Comparison of ENCODE assay signal across 44 mouse cellular contexts in genomic region chr16:27322047-27322446, GRCm38 (mm10). TPM values are rescaled to one million over a fixed set of nuclear protein-coding genes. Genes with fewer than 3 reads are reported as not detected.
"Had no signal": no experiment of that assay in that cellular context is flagged by ENCODE, and none has a peak within 500 bp of the region (broad histone marks: within the 10 kb centered on the region; RNA-seq: fewer than 3 reads in every experiment).

No protein-coding gene starts in this region.

- H3K4me3 ChIP-seq: limb, embryonic 10.5 days; limb, embryonic 12.5 days; limb, embryonic 13.5 days; limb, embryonic 15.5 days; liver, embryonic 12.5 days; liver, embryonic 13.5 days; liver, embryonic 15.5 days; lung, embryonic 15.5 days; megakaryocyte, embryonic 14.5 days; midbrain, embryonic 10.5 days; midbrain, embryonic 12.5 days; midbrain, embryonic 13.5 days; midbrain, embryonic 15.5 days; myocyte; neural tube, embryonic 12.5 days had no signal

- H3K4me1 ChIP-seq: limb, embryonic 10.5 days; limb, embryonic 12.5 days; limb, embryonic 13.5 days; limb, embryonic 15.5 days; liver, embryonic 12.5 days; liver, embryonic 13.5 days; liver, embryonic 15.5 days; lung, embryonic 15.5 days; midbrain, embryonic 10.5 days; midbrain, embryonic 12.5 days; midbrain, embryonic 13.5 days; midbrain, embryonic 15.5 days; neural tube, embryonic 12.5 days had no signal

- DNase-seq: left cerebral cortex, postnatal 4 days; liver; liver, embryonic 13.5 days; liver, postnatal 0 days; lung, adult 2 months; lung, embryonic 14.5 days; lung, postnatal 10 days; lung, postnatal 14 days; lung, postnatal 36 days; lung, postnatal 4 days; midbrain, embryonic 14.5 days had no signal

- H3K4me2 ChIP-seq: limb, embryonic 12.5 days; limb, embryonic 13.5 days; limb, embryonic 15.5 days; liver, embryonic 11.5 days; liver, embryonic 12.5 days; liver, embryonic 13.5 days; liver, embryonic 15.5 days; lung, embryonic 14.5 days; lung, embryonic 15.5 days; midbrain, embryonic 11.5 days; midbrain, embryonic 12.5 days; midbrain, embryonic 13.5 days; midbrain, embryonic 15.5 days; neural tube, embryonic 12.5 days had no signal

- H3K9me3 ChIP-seq: limb, embryonic 10.5 days; limb, embryonic 12.5 days; limb, embryonic 15.5 days; liver, embryonic 12.5 days; liver, embryonic 13.5 days; liver, embryonic 15.5 days; lung, embryonic 15.5 days; megakaryocyte, embryonic 14.5 days; midbrain, embryonic 10.5 days; midbrain, embryonic 12.5 days; midbrain, embryonic 13.5 days; midbrain, embryonic 15.5 days; neural tube, embryonic 12.5 days had no signal

- ATAC-seq: liver, embryonic 12.5 days; liver, postnatal 0 days; lung, postnatal 0 days; midbrain, embryonic 13.5 days; midbrain, embryonic 15.5 days; midbrain, embryonic 16.5 days had no signal

- H3K27ac ChIP-seq: limb, embryonic 10.5 days; limb, embryonic 12.5 days; limb, embryonic 13.5 days; limb, embryonic 15.5 days; liver, embryonic 12.5 days; liver, embryonic 13.5 days; liver, embryonic 14.5 days; liver, embryonic 15.5 days; lung, embryonic 15.5 days; macrophage; midbrain, embryonic 10.5 days; midbrain, embryonic 12.5 days; midbrain, embryonic 13.5 days; midbrain, embryonic 15.5 days; neural tube, embryonic 12.5 days had no signal

- H3K36me3 ChIP-seq: limb, embryonic 10.5 days; limb, embryonic 12.5 days; limb, embryonic 13.5 days; limb, embryonic 15.5 days; liver, embryonic 12.5 days; liver, embryonic 13.5 days; liver, embryonic 15.5 days; lung, embryonic 15.5 days; midbrain, embryonic 10.5 days; midbrain, embryonic 12.5 days; midbrain, embryonic 13.5 days; midbrain, embryonic 15.5 days; neural tube, embryonic 12.5 days had no signal

- H3K27me3 ChIP-seq: limb, embryonic 12.5 days; limb, embryonic 13.5 days; limb, embryonic 15.5 days; liver, embryonic 12.5 days; liver, embryonic 13.5 days; liver, embryonic 15.5 days; lung, embryonic 15.5 days; megakaryocyte, embryonic 14.5 days; midbrain, embryonic 12.5 days; midbrain, embryonic 13.5 days; midbrain, embryonic 15.5 days; neural tube, embryonic 12.5 days had no signal

- H3K9ac ChIP-seq: limb, embryonic 12.5 days; limb, embryonic 13.5 days; limb, embryonic 15.5 days; liver, embryonic 12.5 days; liver, embryonic 13.5 days; liver, embryonic 14.5 days; liver, embryonic 15.5 days; liver, postnatal 0 days; lung, embryonic 14.5 days; lung, embryonic 15.5 days; midbrain, embryonic 12.5 days; midbrain, embryonic 13.5 days; midbrain, embryonic 15.5 days; neural tube, embryonic 12.5 days had no signal

RNA-seq across cellular contexts. Expression of gene Ostn, which starts 14.8 kb away (rescaled TPM):
- total RNA-seq: left cerebral cortex, adult 8-10 months; left cerebral cortex, postnatal 36 days; liver, adult 2 months; megakaryocyte progenitor cell, adult 5-6 weeks; megakaryocyte-erythroid progenitor cell, adult 5-6 weeks; midbrain, postnatal 0 days; monocyte, adult 5-6 weeks had no signal
- polyA plus RNA-seq: limb, embryonic 10.5 days; limb, embryonic 11.5 days; limb, embryonic 12.5 days; liver, adult 2 months; liver, embryonic 12.5 days; liver, embryonic 13.5 days; liver, embryonic 14.5 days; liver, embryonic 15.5 days; liver, embryonic 16.5 days; liver, postnatal 0 days; lung, adult 2 months; lung, embryonic 14.5 days; lung, embryonic 15.5 days; lung, postnatal 0 days; macrophage; midbrain, embryonic 10.5 days; midbrain, embryonic 11.5 days; midbrain, embryonic 12.5 days; midbrain, embryonic 13.5 days; midbrain, embryonic 14.5 days; midbrain, embryonic 15.5 days; midbrain, embryonic 16.5 days; midbrain, postnatal 0 days; neural tube, embryonic 11.5 days; neural tube, embryonic 12.5 days had no signal

RNA-seq across cellular contexts. Expression of gene Uts2b, which starts 48.0 kb away (rescaled TPM):
- total RNA-seq: left cerebral cortex, adult 8-10 months; left cerebral cortex, postnatal 10 days; left cerebral cortex, postnatal 14 days; left cerebral cortex, postnatal 25 days; left cerebral cortex, postnatal 36 days; left cerebral cortex, postnatal 4 days; liver, adult 2 months; megakaryocyte progenitor cell, adult 5-6 weeks; megakaryocyte-erythroid progenitor cell, adult 5-6 weeks; monocyte, adult 5-6 weeks had no signal
- polyA plus RNA-seq: limb, embryonic 11.5 days; liver, adult 2 months; liver, embryonic 11.5 days; liver, embryonic 12.5 days; liver, embryonic 13.5 days; liver, embryonic 14.5 days; liver, embryonic 15.5 days; liver, embryonic 16.5 days; liver, postnatal 0 days; lung, adult 2 months; lung, embryonic 14.5 days; macrophage; midbrain, embryonic 10.5 days; midbrain, embryonic 11.5 days; midbrain, embryonic 12.5 days; midbrain, embryonic 15.5 days; midbrain, postnatal 0 days; myocyte had no signal
